Mouse (Mus musculus): Measurements from ENCODE around the gene Appl1.
"Not testable (repeated sequence)": the region's sequence is repeated elsewhere in the genome, so short reads cannot be mapped to it uniquely, and the experiment has no call there.

Appl1 gene

DNA sequence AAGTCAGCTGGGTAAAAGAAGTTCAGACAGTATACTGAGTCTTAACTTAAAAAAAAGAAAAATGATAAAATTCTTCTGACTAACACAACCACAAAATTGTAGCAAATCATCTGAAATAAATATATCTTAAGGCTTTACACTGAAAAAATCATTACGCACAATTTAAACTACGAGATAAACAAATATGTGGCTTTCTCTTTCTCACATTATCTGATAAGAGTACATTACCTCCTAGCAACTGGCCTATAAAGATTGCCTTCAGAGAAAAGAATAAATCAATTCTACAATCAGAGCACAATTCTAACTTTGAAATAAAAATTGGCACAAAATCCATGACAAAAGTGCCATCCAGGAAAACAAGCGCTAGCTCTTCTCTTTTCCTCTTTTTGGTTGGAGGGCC lies 1.9 kb downstream of the Appl1 start:
- DNase-seq (ENCODE audit: low read depth, low spot score), result no peak

DNA sequence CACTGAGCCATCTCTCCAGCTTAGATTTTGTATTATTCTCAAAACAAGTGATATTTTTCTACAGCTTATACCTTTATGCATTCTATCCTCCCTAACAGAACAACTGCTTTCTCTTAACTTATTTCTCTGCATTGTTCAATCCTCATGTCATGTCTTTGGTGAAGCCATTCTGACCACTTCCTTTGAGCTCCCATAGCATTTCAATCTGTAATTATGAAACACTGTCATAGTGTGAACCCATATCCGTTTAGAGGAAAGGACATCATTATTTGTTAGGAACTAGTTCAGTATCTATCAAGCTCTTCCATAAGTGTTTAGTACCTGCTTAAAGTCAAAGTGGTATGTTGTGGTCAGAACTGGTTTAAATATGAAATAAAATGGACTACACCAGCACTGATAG lies 10.5 kb downstream of the Appl1 start:
- DNase-seq (ENCODE audit: low read depth, low spot score), result no peak

DNA sequence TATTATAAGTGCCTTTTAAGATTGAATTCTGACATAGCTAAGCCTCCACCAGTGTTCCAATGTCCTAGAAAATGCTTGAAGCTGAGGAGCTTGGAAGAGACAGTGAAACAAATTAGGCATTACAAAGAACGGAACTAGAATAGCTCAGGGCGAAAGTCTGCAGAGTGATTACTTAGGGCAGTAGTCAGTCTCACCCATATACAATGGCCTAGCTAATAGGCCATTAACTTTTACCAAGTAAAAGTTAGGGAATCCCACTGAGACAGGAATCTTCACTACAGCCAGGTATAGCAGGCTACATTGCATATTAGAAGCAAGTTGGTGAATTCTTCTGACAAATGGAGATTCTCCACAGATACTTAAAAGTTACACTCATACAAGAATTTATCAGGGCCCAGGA lies 14.9 kb downstream of the Appl1 start:
- DNase-seq (ENCODE audit: low read depth, low spot score), result not testable (repeated sequence)

DNA sequence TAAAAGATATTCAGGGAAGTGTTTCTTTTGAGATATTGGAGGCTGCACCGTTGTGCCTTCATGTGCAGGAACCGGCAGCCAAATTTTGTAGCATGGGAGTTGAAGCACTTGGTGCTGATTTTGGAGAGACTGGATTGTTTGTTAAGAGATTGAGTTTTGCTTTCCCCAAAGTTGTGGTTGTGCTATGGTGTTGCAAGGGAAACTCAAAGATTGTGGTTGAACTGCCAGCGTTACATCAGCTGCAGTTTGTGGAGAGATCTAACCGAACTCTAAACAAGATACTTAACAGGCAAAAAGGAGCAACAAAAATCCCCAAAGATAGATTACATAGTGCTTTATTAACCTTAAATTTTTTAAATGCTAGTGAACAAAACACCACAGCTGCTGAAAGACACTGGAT lies 35.5 kb downstream of the Appl1 start:
- DNase-seq (ENCODE audit: low read depth, low spot score), result no peak

DNA sequence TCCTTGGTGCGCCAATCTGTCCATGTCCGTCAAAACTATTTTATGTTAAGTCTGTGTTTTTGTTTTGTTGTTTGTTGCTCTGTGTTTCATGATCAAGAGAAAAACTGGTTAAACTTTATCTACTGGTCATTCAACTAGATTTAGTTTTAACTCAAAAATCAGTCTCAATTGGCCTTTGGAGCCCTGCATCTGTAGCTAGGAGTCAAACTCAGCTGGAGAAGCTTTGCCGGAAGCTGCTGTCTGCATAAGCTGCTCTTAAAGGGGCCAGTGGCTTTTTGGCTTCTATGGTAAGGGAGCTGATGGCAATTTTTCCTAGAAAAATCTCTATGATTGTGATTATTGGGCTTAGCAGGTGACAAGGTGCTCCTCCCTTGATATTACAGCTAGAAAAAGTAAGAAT lies 36.1 kb downstream of the Appl1 start:
- DNase-seq (ENCODE audit: low read depth, low spot score), result no peak

DNA sequence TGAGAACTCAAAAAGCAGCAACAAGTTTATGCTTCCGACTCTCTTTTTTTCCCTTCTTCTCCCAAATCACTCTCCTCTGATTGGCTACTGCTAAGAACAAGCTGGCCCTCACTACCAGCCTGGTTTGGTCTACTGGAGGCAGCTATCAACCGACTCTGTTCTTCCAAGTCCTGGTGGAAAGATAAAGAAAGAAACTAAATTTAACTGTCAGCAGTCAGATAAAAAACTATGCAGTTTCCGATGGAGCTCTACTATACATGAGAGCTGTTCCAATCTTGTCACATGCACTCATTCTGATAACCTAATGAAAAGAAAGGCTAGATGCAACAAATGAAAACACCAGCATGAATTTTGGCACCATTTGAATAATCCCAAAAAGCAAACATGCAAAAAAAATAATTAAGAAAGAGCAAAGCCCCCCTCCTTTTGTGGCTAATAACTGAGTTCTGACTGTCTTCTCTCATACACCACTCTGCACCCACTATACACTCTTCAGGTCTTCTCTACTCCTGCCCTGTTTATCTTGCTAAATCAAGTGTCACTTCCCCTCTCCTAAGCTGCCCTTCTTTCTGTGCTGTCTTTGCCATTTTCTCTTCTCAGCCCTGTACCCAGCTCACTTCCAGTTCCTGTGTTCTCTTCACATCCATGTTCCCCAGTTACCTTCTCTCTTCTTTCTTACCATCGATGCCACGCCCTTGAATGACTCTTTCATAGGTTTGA lies 47.2 kb downstream of the Appl1 start:
- no peak for DNase-seq (ENCODE audit: low read depth, low spot score)

DNA sequence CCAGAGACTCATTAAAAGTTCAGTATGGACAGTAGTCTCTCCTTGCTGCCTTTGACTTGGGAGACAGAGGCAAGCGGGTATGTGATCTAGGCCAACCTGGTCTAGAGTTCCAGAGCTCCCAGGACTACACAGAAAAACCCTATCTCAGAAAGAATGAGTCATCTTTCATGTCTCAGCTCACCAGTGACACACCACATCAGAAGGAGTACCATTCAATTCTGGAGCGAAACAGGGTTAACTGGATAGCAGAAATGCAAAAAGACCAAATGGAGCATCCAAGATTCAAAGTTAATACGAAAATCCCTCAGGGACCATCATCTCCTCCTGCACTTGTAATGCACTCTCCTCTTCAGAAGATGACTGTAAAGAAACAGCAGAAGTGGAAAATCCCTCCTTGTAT lies 51.7 kb downstream of the Appl1 start:
- DNase-seq (ENCODE audit: low read depth, low spot score), result no peak

DNA sequence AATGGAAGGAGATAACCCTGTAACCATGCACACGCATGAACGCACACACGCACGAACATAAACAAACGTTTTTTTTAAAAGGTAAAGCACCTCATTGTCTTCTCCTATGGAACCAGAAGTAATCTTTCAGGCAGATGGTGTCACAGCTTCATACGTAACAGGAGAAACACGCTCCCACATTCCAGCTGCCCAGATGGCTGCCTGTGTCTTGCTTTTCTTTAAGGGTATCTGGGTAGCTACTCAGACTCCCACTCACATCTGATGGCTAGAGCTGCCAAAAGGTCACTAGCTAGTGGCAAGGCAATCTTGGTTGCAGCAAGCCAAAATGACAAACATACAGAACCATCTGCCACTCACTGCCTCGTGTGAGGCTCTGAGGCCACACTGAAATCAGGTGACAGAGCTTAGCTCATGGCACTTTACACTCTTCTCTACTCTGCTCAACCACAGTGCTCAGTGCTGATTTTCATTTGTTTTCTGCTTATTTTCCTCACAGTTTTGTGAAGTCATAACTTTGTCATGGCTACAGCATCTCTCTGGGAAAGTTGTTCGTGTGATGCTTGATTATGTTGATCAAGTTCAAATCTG lies 57.3 kb downstream of the Appl1 start:
- no peak for DNase-seq (ENCODE audit: low read depth, low spot score)

DNA sequence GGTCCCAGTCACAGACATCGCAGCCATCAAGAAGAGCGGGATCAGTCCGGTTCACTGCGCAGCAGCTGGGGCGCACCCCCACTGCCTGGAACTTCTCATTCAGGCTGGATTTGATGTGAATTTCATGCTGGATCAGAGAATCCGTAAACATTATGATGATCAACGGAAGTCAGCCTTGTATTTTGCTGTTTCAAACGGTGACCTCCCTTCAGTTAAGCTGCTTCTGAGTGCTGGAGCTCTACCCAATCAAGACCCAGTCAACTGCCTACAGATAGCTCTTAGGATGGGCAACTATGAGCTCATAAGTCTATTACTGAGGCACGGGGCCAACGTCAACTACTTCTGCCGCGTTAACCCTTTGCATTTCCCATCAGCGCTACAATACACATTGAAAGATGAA lies 59.2 kb downstream of the Appl1 start:
- DNase-seq (ENCODE audit: low read depth, low spot score), result no peak

DNA sequence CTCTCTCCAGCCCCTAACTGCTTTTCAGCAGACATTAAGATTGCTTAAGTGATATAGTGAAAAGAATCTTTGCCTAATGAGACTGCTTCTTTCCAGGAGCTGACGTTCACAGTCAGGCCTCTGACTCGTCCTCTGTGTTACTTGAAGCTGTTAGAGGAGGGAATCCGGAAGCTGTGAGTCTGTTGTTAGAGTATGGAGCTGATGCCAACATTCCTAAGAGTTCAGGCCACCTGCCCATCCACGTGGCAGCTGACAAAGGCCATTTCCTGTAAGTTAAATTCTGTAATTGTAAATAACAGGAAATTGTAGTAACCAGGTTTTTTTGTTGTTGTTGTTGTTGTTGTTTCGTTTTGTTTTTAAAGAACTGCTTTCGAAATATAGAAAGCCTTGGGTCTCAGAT lies 59.8 kb downstream of the Appl1 start:
- no peak for DNase-seq (ENCODE audit: low read depth, low spot score)

DNA sequence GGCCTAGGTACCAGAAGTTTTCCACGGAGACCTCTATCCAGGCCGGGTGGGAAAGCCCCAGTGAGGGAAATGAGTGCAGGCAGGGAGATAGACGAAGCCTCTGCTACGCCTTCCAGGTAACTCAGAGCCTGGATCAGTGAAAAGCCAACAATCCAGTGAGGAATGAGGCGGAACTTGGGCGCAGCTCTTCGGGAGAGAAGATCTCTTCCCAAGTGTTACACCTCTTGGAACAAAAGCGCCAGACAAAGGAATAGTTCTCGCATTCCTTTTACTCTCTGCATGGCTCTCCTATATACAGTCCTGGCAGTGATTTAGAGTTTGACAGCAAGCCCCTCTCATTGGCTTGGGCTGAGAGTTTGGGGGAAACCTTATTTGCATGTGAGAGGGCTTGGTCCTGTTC lies 60.6 kb downstream of the Appl1 start:
- DNase-seq (ENCODE audit: low read depth, low spot score), result not testable (repeated sequence)

DNA sequence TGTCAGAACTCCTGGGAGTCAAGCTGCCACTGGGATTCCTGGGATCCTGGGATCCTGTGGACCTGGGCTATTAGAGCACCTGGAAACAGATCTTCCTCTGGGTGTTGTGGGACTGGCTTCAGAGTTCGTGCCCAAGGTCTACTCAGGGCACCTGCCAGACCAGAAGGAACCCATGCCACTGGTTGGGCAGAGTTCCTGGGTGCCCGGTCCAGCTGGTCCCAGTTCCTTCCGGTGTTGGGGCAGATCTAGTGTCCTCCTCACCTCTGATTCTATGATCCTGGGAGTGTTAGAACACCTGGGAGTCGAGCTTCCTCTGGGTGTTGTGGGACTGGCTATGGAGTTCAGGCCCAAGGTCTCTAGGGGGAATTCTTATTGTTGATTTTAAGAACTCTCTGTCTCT lies 63.6 kb downstream of the Appl1 start:
- no peak for DNase-seq (ENCODE audit: low read depth, low spot score)

DNA sequence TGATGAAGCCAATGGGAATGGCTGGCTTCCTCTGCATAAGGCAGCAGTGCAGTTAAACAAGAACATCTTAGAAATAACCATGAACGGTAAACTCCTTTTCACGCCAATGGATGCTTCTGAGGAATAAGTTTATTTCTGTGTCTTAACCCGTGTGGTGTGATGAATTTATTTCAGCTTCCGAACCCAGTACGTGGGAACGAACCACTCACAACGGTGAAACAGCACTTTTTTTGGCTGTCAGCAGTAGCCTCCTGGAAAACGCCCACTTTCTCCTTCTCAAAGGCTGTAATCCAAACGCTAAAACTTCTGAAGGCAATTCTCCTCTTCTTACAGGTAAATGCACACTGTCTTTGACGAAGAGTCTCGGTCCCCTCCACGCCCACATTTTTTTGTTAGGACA lies 70.1 kb downstream of the Appl1 start:
- no peak for DNase-seq (ENCODE audit: low read depth, low spot score)

DNA sequence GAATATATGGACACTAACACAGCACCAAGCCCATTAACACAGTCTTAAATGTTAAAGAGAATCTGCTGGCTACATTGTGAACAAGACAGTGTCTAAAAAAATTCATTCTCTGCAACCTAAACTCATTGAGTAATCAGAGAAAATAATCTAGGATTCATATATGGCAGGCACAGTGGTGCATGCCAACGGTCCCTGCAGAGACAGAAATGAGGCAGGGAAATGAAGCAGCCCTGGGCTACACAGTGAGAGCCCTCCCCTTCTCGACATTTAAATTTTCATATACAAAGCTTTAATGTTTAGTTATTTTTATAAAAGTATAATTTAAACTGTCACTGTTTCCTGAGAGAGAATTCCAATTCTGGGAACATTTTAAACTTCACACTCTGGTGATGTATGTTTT lies 71.5 kb downstream of the Appl1 start:
- no peak for DNase-seq (ENCODE audit: low read depth, low spot score)

DNA sequence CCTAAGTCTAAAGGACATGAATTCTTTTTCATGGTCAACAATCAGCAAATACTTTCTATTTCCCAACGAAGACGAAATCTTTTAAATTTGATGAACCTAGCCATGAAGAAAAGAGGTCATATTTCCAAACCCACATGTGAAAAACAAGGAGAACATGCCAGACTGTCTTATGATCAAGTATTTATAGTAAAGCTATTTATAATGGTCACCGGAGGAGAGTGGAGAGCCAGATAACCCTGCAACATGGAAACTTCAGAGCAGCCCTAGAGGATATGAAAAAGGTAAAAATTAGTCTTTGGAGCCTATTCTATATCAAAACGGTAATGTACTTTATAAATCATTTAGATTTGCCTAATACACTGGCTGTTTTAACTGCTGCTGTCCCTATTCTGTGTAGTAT lies 76.6 kb downstream of the Appl1 start, which contains the start of gene Asb14:
TSS of gene Asb14 (plus strand) at position 166 of the 400 bp plus-strand sequence.
- DNase-seq (ENCODE audit: low read depth, low spot score), result no peak

DNA sequence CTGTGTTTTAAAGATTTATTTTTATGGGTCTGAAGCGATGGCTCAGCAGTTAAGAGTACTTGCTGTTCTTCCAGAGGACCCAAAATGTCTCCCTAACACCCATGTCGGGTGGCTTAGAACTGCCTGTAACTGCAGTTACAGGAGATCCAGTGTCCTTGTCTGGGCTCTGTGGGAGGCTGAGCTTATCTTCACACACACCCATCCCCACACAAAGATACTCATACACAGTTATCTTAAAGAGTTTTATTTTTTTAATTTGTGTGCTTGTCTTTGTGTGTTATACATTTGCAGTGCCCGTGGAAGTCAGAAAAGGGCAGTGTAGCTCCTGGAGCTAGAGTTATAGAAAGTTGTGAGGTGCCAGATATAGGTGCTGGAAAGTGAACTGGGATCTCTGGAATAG lies 80.3 kb downstream of the Appl1 start:
- DNase-seq (ENCODE audit: low read depth, low spot score), result no peak

DNA sequence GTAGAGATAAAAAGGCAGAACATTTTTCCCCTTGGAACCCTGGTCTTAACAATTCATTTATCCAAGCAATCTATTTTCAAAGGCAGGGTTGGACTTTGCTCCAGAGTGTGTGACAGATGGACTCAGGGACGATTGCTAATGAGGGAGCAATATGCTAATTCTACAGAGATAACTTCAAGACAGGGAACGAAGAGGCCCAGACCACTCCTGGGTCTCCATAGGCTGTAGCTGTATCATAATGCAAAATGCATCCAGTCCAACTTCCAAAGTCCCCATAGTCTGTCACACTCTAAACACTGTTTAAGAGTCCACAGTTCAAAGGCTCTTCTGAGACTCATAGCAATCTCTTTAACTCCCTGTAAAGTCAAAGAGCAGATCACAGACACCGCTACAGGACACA lies 83.8 kb downstream of the Appl1 start:
- no peak for DNase-seq (ENCODE audit: low read depth, low spot score)

DNA sequence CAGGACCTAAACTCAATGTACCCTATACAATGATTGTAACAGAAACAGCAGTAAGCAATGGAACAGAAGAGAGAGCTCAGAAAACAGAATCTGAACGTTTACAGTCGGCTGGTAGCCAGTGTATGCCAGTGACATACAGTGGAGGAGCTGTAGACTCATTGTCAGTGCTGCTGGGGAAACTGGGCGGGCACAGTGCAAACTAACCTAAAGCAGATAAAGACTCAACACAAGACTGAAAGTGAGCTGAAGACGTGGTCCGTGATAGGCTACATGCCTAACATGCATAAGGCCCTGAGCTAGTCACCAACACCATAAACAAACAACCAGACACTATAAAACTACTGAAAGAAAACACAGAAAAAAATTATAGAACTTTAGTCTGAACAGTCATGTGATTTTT lies 89.3 kb downstream of the Appl1 start:
- DNase-seq (ENCODE audit: low read depth, low spot score), result no peak

DNA sequence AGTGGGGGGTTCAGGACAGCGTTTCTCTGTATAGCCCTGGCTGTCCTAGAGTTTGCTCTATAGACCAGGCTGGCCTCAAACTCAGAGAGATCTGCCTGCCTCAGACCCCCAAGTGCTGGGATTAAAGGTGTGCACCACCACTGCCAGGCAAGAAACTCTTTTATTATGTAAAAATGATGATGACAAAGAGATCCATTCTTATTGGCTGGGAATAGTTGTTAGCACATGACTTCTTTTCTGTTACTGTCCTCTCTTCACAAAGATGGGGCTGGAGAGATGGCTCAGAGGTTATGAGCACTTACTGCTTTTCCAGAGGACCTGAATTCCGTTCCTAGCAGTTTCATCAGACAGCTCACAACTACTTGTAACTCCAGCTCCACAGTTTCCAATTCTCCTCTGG lies 91.1 kb downstream of the Appl1 start:
- no peak for DNase-seq (ENCODE audit: low read depth, low spot score)

DNA sequence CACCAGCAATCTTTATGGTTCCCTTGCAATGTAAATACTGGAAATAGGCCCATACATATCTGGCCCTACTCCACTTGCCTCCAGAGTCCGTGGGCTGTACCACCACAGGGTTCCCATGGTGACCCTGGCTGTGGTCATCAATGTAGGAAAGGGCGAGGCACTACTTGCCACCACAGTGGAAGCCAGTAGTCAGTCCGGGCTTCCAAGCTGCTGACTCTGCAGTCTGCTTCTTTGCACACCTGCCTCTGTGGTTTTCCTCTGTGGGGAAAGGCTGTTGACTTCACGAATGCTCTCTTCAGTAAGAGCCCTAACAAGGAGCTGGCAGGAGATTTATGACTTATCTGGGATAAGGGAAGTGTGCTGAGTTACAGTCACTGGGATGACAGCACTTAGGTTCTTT lies 92.3 kb downstream of the Appl1 start:
- no peak for DNase-seq (ENCODE audit: low read depth, low spot score)
